Comparison of ENCODE assay signal across 8 mouse cellular contexts in genomic region chr9:64084661-64085399, GRCm38 (mm10). TPM values are rescaled to one million over a fixed set of nuclear protein-coding genes. Genes with fewer than 3 reads are reported as not detected.
DNase-seq lines count a peak whose midpoint lies in the region; ATAC-seq and TF ChIP-seq lines count a peak whose summit lies in the region.

No protein-coding gene starts in this region.

- TF ChIP-seq POLR2A in embryonic fibroblast, embryonic 13.5 days (IDR thresholded peaks at IDR 0.05; ENCODE audit: low read depth, low read length): peak; percentile 25; the same call in 1 of the 2 replicates
- TF ChIP-seq POLR2A in limb, embryonic 14.5 days (IDR thresholded peaks at IDR 0.05; ENCODE audit: borderline replicate concordance, extremely low read depth, insufficient read depth, insufficient read length): no peak

- no peaks in the 10 kb centered on the region for H3K27me3 ChIP-seq in megakaryocyte, embryonic 14.5 days (replicated peaks)
- H3K27me3 ChIP-seq in limb, embryonic 14.5 days (ENCODE audit: control insufficient read depth, insufficient read depth, low read length): no peaks in the 10 kb centered on the region
- H3K27me3 ChIP-seq in midbrain, embryonic 15.5 days (replicated peaks): peaks cover 17% of the 10 kb centered on the region

- no peaks in the 10 kb centered on the region for H3K36me3 ChIP-seq in megakaryocyte, embryonic 14.5 days (replicated peaks; ENCODE audit: low read length)
- H3K36me3 ChIP-seq in limb, embryonic 14.5 days (ENCODE audit: control insufficient read depth, insufficient read depth, low read length): no peaks in the 10 kb centered on the region
- H3K36me3 ChIP-seq in midbrain, embryonic 15.5 days (replicated peaks): no peaks in the 10 kb centered on the region

- DNase-seq in heart, postnatal 25 days (ENCODE audit: low spot score): peak; percentile 46
- peak; percentile 74 for DNase-seq in limb, embryonic 14.5 days (ENCODE audit: low spot score)
- peak; percentile 35 to 58 for DNase-seq in urinary bladder, postnatal 36 days (ENCODE audit: low spot score in 2 of 2)

- H3K9me3 ChIP-seq in megakaryocyte, embryonic 14.5 days: no peaks in the 10 kb centered on the region
- no peaks in the 10 kb centered on the region for H3K9me3 ChIP-seq in limb, embryonic 14.5 days (ENCODE audit: control insufficient read depth, low read length)
- H3K9me3 ChIP-seq in midbrain, embryonic 15.5 days: no peaks in the 10 kb centered on the region

- peak overlapping the region; percentile 74 for H3K9ac ChIP-seq in limb, embryonic 14.5 days (ENCODE audit: low read depth, low read length, severe bottlenecking)
- peak overlapping the region; percentile 32 for H3K9ac ChIP-seq in midbrain, embryonic 15.5 days

- intact Hi-C loops in heart, postnatal 25 days (cut with DNase I): no loop called here

- WGBS in limb, embryonic 14.5 days: 0% methylated on average over 33 of the region's 49 CpGs
- 2% methylated on average over 48 of the region's 49 CpGs for WGBS in midbrain, embryonic 15.5 days

- H3K4me1 ChIP-seq in megakaryocyte, embryonic 14.5 days: peaks cover 82% of the 10 kb centered on the region
- H3K4me1 ChIP-seq in embryonic fibroblast, embryonic 13.5 days (ENCODE audit: control insufficient read depth, insufficient read depth, low read length): peaks cover 2% of the 10 kb centered on the region; the same call in 1 of the 2 replicates
- H3K4me1 ChIP-seq in limb, embryonic 14.5 days (ENCODE audit: control insufficient read depth, insufficient read depth, low read length): peaks cover 35% of the 10 kb centered on the region
- H3K4me1 ChIP-seq in midbrain, embryonic 15.5 days: peaks cover 12% of the 10 kb centered on the region

- H3K4me3 ChIP-seq in megakaryocyte, embryonic 14.5 days (replicated peaks): peak overlapping the region; percentile 7
- peak overlapping the region; percentile 14; the same call in 1 of the 2 replicates for H3K4me3 ChIP-seq in embryonic fibroblast, embryonic 13.5 days (ENCODE audit: insufficient read depth, low read length)
- peak overlapping the region; percentile 39 for H3K4me3 ChIP-seq in limb, embryonic 14.5 days (replicated peaks; ENCODE audit: low read length)
- H3K4me3 ChIP-seq in midbrain, embryonic 15.5 days: peak overlapping the region; percentile 32

- no peak for TF ChIP-seq CTCF in embryonic fibroblast, embryonic 13.5 days (IDR thresholded peaks at IDR 0.05; ENCODE audit: borderline replicate concordance, insufficient read depth, low read length)

- H3K4me2 ChIP-seq in limb, embryonic 14.5 days (replicated peaks; ENCODE audit: low read depth, low read length, severe bottlenecking): peak overlapping the region; percentile 91
- peak overlapping the region; percentile 80 for H3K4me2 ChIP-seq in midbrain, embryonic 15.5 days

- no peak for ATAC-seq in megakaryocyte, adult 5-6 weeks (ENCODE audit: poor library complexity, severe bottlenecking)
- peak; percentile 75 for ATAC-seq in limb, embryonic 14.5 days (ENCODE audit: low FRiP score, low read depth)
- ATAC-seq in midbrain, embryonic 15.5 days (replicated peaks): 0 out of 2 replicates have a peak, but pooled peaks have one; percentile 42
- ATAC-seq in activated CD4-positive, CD25-positive, alpha-beta regulatory T cell, adult 4 months: no peak

- peak overlapping the region; percentile 90 for H3K27ac ChIP-seq in embryonic fibroblast, embryonic 13.5 days (ENCODE audit: insufficient read depth, low read length)
- peak overlapping the region; percentile 80 for H3K27ac ChIP-seq in limb, embryonic 14.5 days (replicated peaks; ENCODE audit: low read depth, low read length)
- H3K27ac ChIP-seq in midbrain, embryonic 15.5 days: no peak overlapping the region

RNA-seq across cellular contexts. Expression of gene Lctl, which starts 32.1 kb away (rescaled TPM):
- polyA plus RNA-seq in megakaryocyte, embryonic 14.5 days (2012; ENCODE audit: insufficient read depth, low replicate concordance): not detected in 2 replicates
- not detected in 2 replicates for total RNA-seq in megakaryocyte, adult 5-6 weeks (2015)
- not detected in 2 replicates for total RNA-seq in megakaryocyte, adult 5-6 weeks (2017)
- not detected in 2 replicates for polyA plus RNA-seq in embryonic fibroblast, embryonic 13.5 days (2011; ENCODE audit: insufficient read length, low read depth, missing spikeins)
- not detected for total RNA-seq in heart, postnatal 25 days (2021)
- 0.06 and 0.51 TPM in 2 replicates for polyA plus RNA-seq in limb, embryonic 14.5 days (2012; rRNA removed)
- polyA plus RNA-seq in limb, embryonic 14.5 days (2014; fragmentation: Nextera tagmentation; extraction: Ambion mirVana): not detected in 2 replicates
- not detected in 2 replicates for polyA plus RNA-seq in midbrain, embryonic 15.5 days (2015; fragmentation: Nextera tagmentation; extraction: Ambion mirVana)
- polyA plus RNA-seq in activated CD4-positive, CD25-positive, alpha-beta regulatory T cell, adult 4 months (2017; shearing (Covaris generic)): not detected

Comparison
In these comparisons a context has a peak if more than half of its experiments do, and no peak if none do; other contexts are left out.
1. ATAC-seq: peak in limb, embryonic 14.5 days (single experiment) and midbrain, embryonic 15.5 days (single experiment); none in megakaryocyte, adult 5-6 weeks (single experiment) and activated CD4-positive, CD25-positive, alpha-beta regulatory T cell, adult 4 months (single experiment).
2. Peak in every context shown above with its lines, with median percentiles within 50 percentile points of each other: H3K4me3 ChIP-seq and DNase-seq.